Mouse (Mus musculus): ENCODE data around the gene Liph.
"Not testable (repeated sequence)": the region's sequence is repeated elsewhere in the genome, so short reads cannot be mapped to it uniquely, and the experiment has no call there.

Gene Liph

GRCm38 (mm10) chr16:21995304-21995703 lies at the start of gene Liph:
Gene Liph, minus strand, starts transcription at chr16:21995663.
- no peak for DNase-seq (ENCODE audit: low read depth, low spot score)

- no peak for DNase-seq (ENCODE audit: low read depth, low spot score)
These were observed 48.4 kb upstream of the Liph start for GRCm38 (mm10) chr16:22043830-22044229.

GRCm38 (mm10) chr16:22039978-22040377 lies 44.5 kb upstream of the Liph start:
- DNase-seq (ENCODE audit: low read depth, low spot score) = no peak

GRCm38 (mm10) chr16:22038554-22038953 lies 43.1 kb upstream of the Liph start:
- no peak for DNase-seq (ENCODE audit: low read depth, low spot score)

GRCm38 (mm10) chr16:22027474-22027873 lies 32.0 kb upstream of the Liph start:
- no peak for DNase-seq (ENCODE audit: low read depth, low spot score)

- no peak for DNase-seq (ENCODE audit: low read depth, low spot score)
These were observed 26.7 kb upstream of the Liph start for GRCm38 (mm10) chr16:22022122-22022521.

GRCm38 (mm10) chr16:22015569-22015968 lies 20.1 kb upstream of the Liph start:
- no peak for DNase-seq (ENCODE audit: low read depth, low spot score)

- no peak for DNase-seq (ENCODE audit: low read depth, low spot score)
These were observed 14.1 kb upstream of the Liph start for GRCm38 (mm10) chr16:22009596-22009995.

- DNase-seq (ENCODE audit: low read depth, low spot score) = peak; percentile 100
These were observed 13.7 kb upstream of the Liph start, which contains the start of gene Senp2 for GRCm38 (mm10) chr16:22009099-22009584. Gene Senp2, plus strand, starts transcription at chr16:22009484.

- no peak for DNase-seq (ENCODE audit: low read depth, low spot score)
These were observed 6.1 kb upstream of the Liph start for GRCm38 (mm10) chr16:22001606-22002005.

GRCm38 (mm10) chr16:22001172-22001571 lies 5.7 kb upstream of the Liph start:
- no peak for DNase-seq (ENCODE audit: low read depth, low spot score)

GRCm38 (mm10) chr16:21999941-22000690 lies 4.7 kb upstream of the Liph start:
- DNase-seq (ENCODE audit: low read depth, low spot score) = no peak

GRCm38 (mm10) chr16:21998061-21998460 lies 2.6 kb upstream of the Liph start:
- no peak for DNase-seq (ENCODE audit: low read depth, low spot score)

GRCm38 (mm10) chr16:21996881-21997641 lies 1.6 kb upstream of the Liph start:
- no peak for DNase-seq (ENCODE audit: low read depth, low spot score)

GRCm38 (mm10) chr16:21996402-21996801 lies 939 bp upstream of the Liph start:
- no peak for DNase-seq (ENCODE audit: low read depth, low spot score)

GRCm38 (mm10) chr16:21991774-21992173 lies 3.7 kb downstream of the Liph start:
- DNase-seq (ENCODE audit: low read depth, low spot score) = no peak

- not testable (repeated sequence) for DNase-seq (ENCODE audit: low read depth, low spot score)
These were observed 4.6 kb downstream of the Liph start for GRCm38 (mm10) chr16:21990893-21991292.

GRCm38 (mm10) chr16:21987956-21988355 lies 7.5 kb downstream of the Liph start:
- no peak for DNase-seq (ENCODE audit: low read depth, low spot score)

GRCm38 (mm10) chr16:21986191-21986590 lies 9.3 kb downstream of the Liph start:
- no peak for DNase-seq (ENCODE audit: low read depth, low spot score)

- no peak for DNase-seq (ENCODE audit: low read depth, low spot score)
These were observed 11.4 kb downstream of the Liph start for GRCm38 (mm10) chr16:21984091-21984490.

GRCm38 (mm10) chr16:21983581-21983980 lies 11.9 kb downstream of the Liph start:
- no peak for DNase-seq (ENCODE audit: low read depth, low spot score)

GRCm38 (mm10) chr16:21983146-21983545 lies 12.3 kb downstream of the Liph start:
- no peak for DNase-seq (ENCODE audit: low read depth, low spot score)

GRCm38 (mm10) chr16:21977347-21977746 lies 18.1 kb downstream of the Liph start:
- DNase-seq (ENCODE audit: low read depth, low spot score) = no peak

Measured in embryo, embryonic 11.5 days (tissue).